Mouse (Mus musculus) CH12.LX (cell line): ENCODE data around the gene Olfr91. TPM values are rescaled to one million over a fixed set of nuclear protein-coding genes. Genes with fewer than 3 reads are reported as not detected.
A peak's percentile ranks its signal among the peaks of the same experiment; 100 is the strongest.

Experiments
- DNase-seq: peaks from one replicate; pipeline ENCODE4 v3.0.0-alpha.2; 2013; ENCODE audit errors: extremely low read depth
- H3K27ac ChIP-seq: 2 replicates; pipeline ENCODE4 v1.5.1; 2012; ENCODE audit warnings: low read depth, mild to moderate bottlenecking, control low read depth, moderate library complexity; ENCODE audit not compliant: insufficient read depth
- H3K27me3 ChIP-seq: replicated peaks from 2 replicates; pipeline ENCODE3; 2012; ENCODE audit warnings: inconsistent platforms
- H3K36me3 ChIP-seq, 2 experiments: replicated peaks in 1 of 2; 2 replicates each; pipeline versions ENCODE3 to v1.6.1; 2012; ENCODE audit warnings: inconsistent platforms in 1 of 2, low read length in 1 of 2, mild to moderate bottlenecking in 1 of 2, mixed read lengths in 1 of 2, moderate library complexity in 1 of 2; ENCODE audit not compliant: control insufficient read depth in 1 of 2, insufficient read depth in 1 of 2
- H3K4me1 ChIP-seq, 2 experiments: 2 replicates each; pipeline ENCODE4 v1.6.1; 2012; ENCODE audit warnings: inconsistent platforms in 1 of 2, moderate library complexity in 1 of 2; ENCODE audit not compliant: insufficient read depth in 2 of 2, control insufficient read depth in 1 of 2
- H3K4me2 ChIP-seq: 2 replicates; pipeline ENCODE4 v1.6.1; 2012; ENCODE audit warnings: low read depth, mild to moderate bottlenecking, control low read depth; ENCODE audit not compliant: poor library complexity, insufficient read depth, severe bottlenecking
- H3K4me3 ChIP-seq, 3 experiments: fragments of 150-350 bp in 1 of 3; sonication (generic) in 1 of 3; replicated peaks in 1 of 3; 2 replicates each; pipeline versions ENCODE3 to v1.5.1; 2011 to 2012; ENCODE audit warnings: low read depth in 2 of 3, low read length in 2 of 3, mild to moderate bottlenecking in 2 of 3, moderate library complexity in 2 of 3, control low read depth in 1 of 3, improper control_type of control experiment in 1 of 3, inconsistent platforms in 1 of 3, mixed read lengths in 1 of 3; ENCODE audit not compliant: poor library complexity in 1 of 3
- H3K79me2 ChIP-seq: replicated peaks from 2 replicates; pipeline ENCODE4 v1.6.1; 2012; ENCODE audit warnings: mild to moderate bottlenecking, moderate library complexity; ENCODE audit not compliant: control insufficient read depth, poor library complexity, insufficient read depth, severe bottlenecking; ENCODE audit errors: extremely low read depth
- H3K9ac ChIP-seq: 2 replicates; pipeline ENCODE4 v1.6.1; 2012; ENCODE audit warnings: low read depth, mild to moderate bottlenecking, control low read depth, moderate library complexity; ENCODE audit not compliant: insufficient read depth
- H3K9me3 ChIP-seq: replicated peaks from 2 replicates; pipeline ENCODE3; 2012; ENCODE audit warnings: low read length, inconsistent platforms, mixed read lengths
- BHLHE40 ChIP-seq: IDR thresholded peaks from 2 replicates; pipeline ENCODE4 v1.6.1; 2011; ENCODE audit warnings: mild to moderate bottlenecking, low read depth, low read length, improper control_type of control experiment
- CHD1 ChIP-seq: IDR thresholded peaks from 2 replicates; pipeline ENCODE4 v1.6.1; 2012; ENCODE audit warnings: low read depth, low read length, improper control_type of control experiment, inconsistent platforms
- CHD2 ChIP-seq: IDR thresholded peaks from 2 replicates; pipeline ENCODE4 v1.6.1; 2011; ENCODE audit warnings: low read length, improper control_type of control experiment
- CTCF ChIP-seq, 2 experiments: IDR thresholded peaks in 1 of 2; conservative IDR thresholded peaks in 1 of 2; 2 replicates each; pipeline ENCODE4 v1.5.1; 2011 to 2012; ENCODE audit warnings: low read depth in 2 of 2, low read length in 2 of 2, improper control_type of control experiment in 1 of 2, inconsistent platforms in 1 of 2, mild to moderate bottlenecking in 1 of 2, moderate library complexity in 1 of 2
- E2F4 ChIP-seq: IDR thresholded peaks from 2 replicates; pipeline ENCODE4 v1.6.1; 2011; ENCODE audit warnings: low read depth, low read length, improper control_type of control experiment; ENCODE audit not compliant: insufficient replicate concordance
- IRF4 ChIP-seq: IDR thresholded peaks from 2 replicates; pipeline ENCODE4 v1.6.1; 2014; ENCODE audit warnings: low read depth, mild to moderate bottlenecking, inconsistent platforms, low read length, improper control_type of control experiment
- KAT2A ChIP-seq: IDR thresholded peaks from 2 replicates; pipeline ENCODE4 v1.6.1; 2012; ENCODE audit warnings: low read length, improper control_type of control experiment, inconsistent platforms; ENCODE audit not compliant: insufficient replicate concordance
- MAX ChIP-seq: IDR thresholded peaks from 2 replicates; pipeline ENCODE4 v1.6.1; 2011; ENCODE audit warnings: low read length, improper control_type of control experiment
- MAZ ChIP-seq: IDR thresholded peaks from 2 replicates; pipeline ENCODE4 v1.6.1; 2012; ENCODE audit warnings: low read depth, mild to moderate bottlenecking, inconsistent platforms, low read length, improper control_type of control experiment, moderate library complexity
- MEF2A ChIP-seq: IDR thresholded peaks from 2 replicates; pipeline ENCODE4 v1.6.1; 2014; ENCODE audit warnings: low read depth, mild to moderate bottlenecking, inconsistent platforms, low read length, improper control_type of control experiment, borderline replicate concordance
- NRF1 ChIP-seq: IDR thresholded peaks from 2 replicates; pipeline ENCODE4 v1.6.1; 2014; ENCODE audit warnings: low read depth, mild to moderate bottlenecking, inconsistent platforms, low read length, improper control_type of control experiment, moderate library complexity
- PAX5 ChIP-seq: IDR thresholded peaks from 2 replicates; pipeline ENCODE4 v1.6.1; 2012; ENCODE audit warnings: low read length, inconsistent platforms, mixed read lengths
- RAD21 ChIP-seq: IDR thresholded peaks from 2 replicates; pipeline ENCODE4 v1.6.1; 2011; ENCODE audit warnings: low read depth, mild to moderate bottlenecking, low read length, improper control_type of control experiment, moderate library complexity
- SMC3 ChIP-seq: IDR thresholded peaks from 2 replicates; pipeline ENCODE4 v1.6.1; 2011; ENCODE audit warnings: low read depth, low read length, improper control_type of control experiment
- UBTF ChIP-seq: IDR thresholded peaks from 2 replicates; pipeline ENCODE4 v1.6.1; 2012; ENCODE audit warnings: low read depth, mild to moderate bottlenecking, inconsistent platforms, low read length, improper control_type of control experiment, moderate library complexity
- USF1 ChIP-seq: IDR thresholded peaks from 2 replicates; pipeline ENCODE4 v1.6.1; 2014; ENCODE audit warnings: low read depth, mild to moderate bottlenecking, inconsistent platforms, low read length, improper control_type of control experiment
- ZKSCAN1 ChIP-seq: IDR thresholded peaks from 2 replicates; pipeline ENCODE4 v1.6.1; 2012; ENCODE audit warnings: low read depth, inconsistent platforms, low read length, improper control_type of control experiment, borderline replicate concordance
- ZMIZ1 ChIP-seq: IDR thresholded peaks from 2 replicates; pipeline ENCODE4 v1.6.1; 2012; ENCODE audit warnings: low read depth, mild to moderate bottlenecking, inconsistent platforms, low read length, improper control_type of control experiment
- ZNF384 ChIP-seq: IDR thresholded peaks from 2 replicates; pipeline ENCODE4 v1.6.1; 2012; ENCODE audit warnings: low read depth, low read length, improper control_type of control experiment, inconsistent platforms
- dilution Hi-C: fragments of 300-500 bp; cut with MboI; formaldehyde crosslinking; loops from 2 replicates; pipeline ENCODE4 v1.14.3; 2020; ENCODE audit warnings: low sequenced_read_pairs; ENCODE audit not compliant: extremely low pct_unique_long_range_greater_than_20kb, extremely low pct_ligation_motif_present
- in situ Hi-C: fragments of 300-500 bp; cut with MboI; formaldehyde crosslinking; loops from 3 replicates; pipeline ENCODE4 v1.14.3; 2019; ENCODE audit warnings: low sequenced_read_pairs, low pct_ligation_motif_present, low pct_unique_long_range_greater_than_20kb, mixed read lengths
- polyA plus RNA-seq: library from polyadenylated mRNA; unstranded; fragments of >175 nt; gene quantifications from 2 replicates; pipeline ENCODE4 v1.2.1, GENCODE M21; 2012; ENCODE audit warnings: low read depth; ENCODE audit not compliant: insufficient read length
- total RNA-seq, 2 experiments: library from RNA; depleted of rRNA; stranded (reverse); fragments of 300-350 nt in 1 of 2; fragments of >200 nt in 1 of 2; gene quantifications; 2 replicates each; pipeline ENCODE4 v1.2.3; 2012 to 2014

The Olfr91 gene
- total and polyA plus RNA-seq, 3 experiments: not detected

DNA sequence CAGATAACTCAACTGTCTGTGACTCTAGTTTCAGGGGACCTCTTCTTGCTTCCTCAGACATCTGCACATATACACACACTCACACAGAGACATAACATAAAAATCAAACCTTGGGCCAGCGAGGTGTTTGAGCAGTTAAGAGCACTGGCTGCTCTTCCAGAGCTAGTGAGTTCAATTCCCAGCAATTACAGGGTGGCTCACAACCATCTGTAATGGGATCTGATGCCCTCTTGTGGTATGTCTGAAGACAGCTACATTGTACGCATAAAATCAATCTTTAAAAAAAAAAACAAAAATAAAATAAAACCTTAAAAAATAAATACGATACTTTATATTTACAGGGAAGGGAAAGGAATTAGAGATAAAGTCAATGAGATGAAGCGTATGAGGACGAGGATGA, 13.4 kb downstream of the Olfr91 start:
- dilution Hi-C loops (no loop called here), in situ Hi-C loops (no loop called here)
- H3K27ac ChIP-seq: no peak overlapping the region
- H3K27me3 ChIP-seq: no peaks in the 10 kb centered on the region
- H3K9me3 ChIP-seq: no peaks in the 10 kb centered on the region
- H3K4me3 ChIP-seq: no peak overlapping the region
- no peak overlapping the region for H3K9ac ChIP-seq
- H3K4me1 ChIP-seq: peaks cover 2% of the 10 kb centered on the region in 2 experiments; a peak in 1 of 4 replicates
- H3K36me3 ChIP-seq: no peaks in the 10 kb centered on the region
- no peak for DNase-seq
- H3K79me2 ChIP-seq: no peaks in the 10 kb centered on the region
- no peak overlapping the region for H3K4me2 ChIP-seq
- no peak for TF ChIP-seq ZKSCAN1
- peak in 1 of 2 experiments; percentile 49; a peak in 2 of 4 replicates for TF ChIP-seq CTCF (conservative IDR thresholded peaks at IDR 0.05 in 1 of 2, IDR thresholded peaks at IDR 0.05 in 1 of 2; ENCODE audit: low read depth in 2 of 2, low read length in 2 of 2)
- TF ChIP-seq SMC3: peak; percentile 21; the same call in 1 of the 2 replicates
- TF ChIP-seq IRF4: no peak
- no peak for TF ChIP-seq MAX
- TF ChIP-seq RAD21: peak; percentile 1
- no peak for TF ChIP-seq KAT2A

DNA sequence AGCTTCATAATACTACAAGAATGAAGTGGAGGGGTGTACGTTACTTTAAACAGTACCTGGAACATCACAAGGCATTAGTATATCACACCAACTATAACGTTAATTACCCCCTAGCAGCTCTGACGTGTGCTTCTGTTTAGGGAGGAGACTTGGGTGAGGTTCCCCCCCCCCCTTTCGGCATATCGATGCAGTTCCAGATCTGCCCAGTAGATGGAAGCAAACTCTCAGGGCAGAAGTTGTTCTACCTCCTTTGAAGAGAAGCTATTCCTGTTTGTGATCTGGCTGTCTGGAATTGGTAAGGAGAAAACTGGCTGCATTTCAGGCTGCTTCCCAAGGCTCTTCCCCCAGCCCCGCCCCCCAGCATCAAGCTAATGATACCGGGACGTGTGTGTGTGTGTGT, 14.8 kb downstream of the Olfr91 start:
- dilution Hi-C loops: no loop called here
- Histone ChIP-seq H3K27me3 (no peaks in the 10 kb centered on the region), H3K27ac (no peak overlapping the region), H3K4me1 (peaks cover 2 to 10% of the 10 kb centered on the region in 2 experiments; a peak in 1 of 4 replicates)
- peak; percentile 69 for DNase-seq
- TF ChIP-seq SMC3: peak; percentile 66
- TF ChIP-seq RAD21: peak; percentile 69
- peak; percentile 33 to 82; a peak in 2 of 4 replicates for TF ChIP-seq CTCF (conservative IDR thresholded peaks at IDR 0.05 in 1 of 2, IDR thresholded peaks at IDR 0.05 in 1 of 2; ENCODE audit: low read depth in 2 of 2, low read length in 2 of 2)
- TF ChIP-seq CHD1: no peak
- TF ChIP-seq MAZ: peak; percentile 79; the same call in 1 of the 2 replicates
- TF ChIP-seq, all 38 proteins: peak for 4
- Histone ChIP-seq H3K4me3 (no peak overlapping the region), H3K4me2 (no peak overlapping the region), H3K36me3 (no peaks in the 10 kb centered on the region), H3K9ac (no peak overlapping the region), H3K9me3 (no peaks in the 10 kb centered on the region), H3K79me2 (no peaks in the 10 kb centered on the region)
- in situ Hi-C loops: no loop called here

DNA sequence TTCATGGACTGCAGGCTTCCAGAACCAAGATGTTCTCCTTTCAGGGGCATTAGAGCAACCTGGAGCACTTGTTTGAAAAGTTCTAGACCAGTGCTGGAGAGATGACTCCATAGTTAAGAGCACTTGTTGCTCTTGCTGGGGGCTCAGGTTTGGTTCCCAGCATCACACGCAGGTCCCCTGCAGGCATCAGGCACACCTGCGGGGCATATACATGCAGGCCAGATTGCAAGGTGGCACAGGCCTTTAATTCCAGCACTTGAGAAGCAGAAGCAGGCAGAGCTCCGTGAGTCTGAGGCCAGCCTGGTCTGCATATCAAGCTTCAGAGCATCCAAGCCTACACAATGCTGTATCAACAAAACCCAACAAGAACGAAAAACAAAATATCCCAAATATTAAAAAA, 16.4 kb downstream of the Olfr91 start:
- dilution Hi-C loops: no loop called here
- no peak overlapping the region for H3K9ac ChIP-seq
- no peaks in the 10 kb centered on the region for H3K79me2 ChIP-seq
- TF ChIP-seq BHLHE40: no peak
- no peak for TF ChIP-seq CHD2
- no peak for TF ChIP-seq PAX5
- no peak for TF ChIP-seq E2F4
- no peak for TF ChIP-seq UBTF
- no peak for TF ChIP-seq MEF2A
- TF ChIP-seq CHD1: no peak
- no peak for TF ChIP-seq ZMIZ1
- no peak for TF ChIP-seq NRF1
- TF ChIP-seq USF1: no peak
- no peak for TF ChIP-seq ZNF384
- TF ChIP-seq, all 38 proteins: peak for 0
- H3K27me3 ChIP-seq: no peaks in the 10 kb centered on the region
- peaks cover 0 to 5% of the 10 kb centered on the region in 2 experiments for H3K36me3 ChIP-seq
- H3K4me3 ChIP-seq: no peak overlapping the region
- no peak for DNase-seq
- H3K4me2 ChIP-seq: no peak overlapping the region
- H3K9me3 ChIP-seq: no peaks in the 10 kb centered on the region
- peaks cover 2 to 10% of the 10 kb centered on the region in 2 experiments; a peak in 1 of 4 replicates for H3K4me1 ChIP-seq
- in situ Hi-C loops: no loop called here
- H3K27ac ChIP-seq: no peak overlapping the region
